Mouse (Mus musculus): ENCODE data around the gene Vps33a. TPM values are rescaled to one million over a fixed set of nuclear protein-coding genes. Genes with fewer than 3 reads are reported as not detected.
"Not testable (repeated sequence)": the region's sequence is repeated elsewhere in the genome, so short reads cannot be mapped to it uniquely, and the experiment has no call there.

Vps33a gene
- polyA plus RNA-seq, 1 experiment = 20.5 TPM

- no peak for TF ChIP-seq CTCF (IDR thresholded peaks at IDR 0.05; ENCODE audit: low read depth, low read length)
- TF ChIP-seq POLR2A (IDR thresholded peaks at IDR 0.05; ENCODE audit: insufficient read depth, low read length) = peak; percentile 82
- peaks cover 7% of the 10 kb centered on the region for H3K36me3 ChIP-seq (ENCODE audit: control insufficient read depth, insufficient read depth, low read length, poor library complexity, severe bottlenecking)
- no peaks in the 10 kb centered on the region for H3K9me3 ChIP-seq (replicated peaks; ENCODE audit: control insufficient read depth, insufficient read depth, low read length, poor library complexity, severe bottlenecking)
- H3K4me3 ChIP-seq (ENCODE audit: low read depth, low read length) = peak within 1 kb of the TSS; percentile 88
- no peak within 1 kb of the TSS for H3K27ac ChIP-seq (ENCODE audit: insufficient read depth, low read length)
- H3K9ac ChIP-seq (ENCODE audit: low read depth, poor library complexity, severe bottlenecking) = peak within 1 kb of the TSS; percentile 87
- no peaks in the 10 kb centered on the region for H3K27me3 ChIP-seq (ENCODE audit: control insufficient read depth, insufficient read depth, low read length, poor library complexity, severe bottlenecking)
- no peaks in the 10 kb centered on the region for H3K4me1 ChIP-seq (ENCODE audit: control insufficient read depth, insufficient read depth, low read length)
Measured at GRCm38 (mm10) chr5:123523692-123524392, 49.0 kb downstream of the Vps33a start, which contains the start of gene Diablo. Diablo (minus strand) TSS chr5:123524176.

GRCm38 (mm10) chr5:123522166-123522565 lies 50.7 kb downstream of the Vps33a start:
- Histone ChIP-seq H3K27me3 (ENCODE audit: control insufficient read depth, insufficient read depth, low read length, poor library complexity, severe bottlenecking) (no peaks in the 10 kb centered on the region), H3K9me3 (replicated peaks; ENCODE audit: control insufficient read depth, insufficient read depth, low read length, poor library complexity, severe bottlenecking) (no peaks in the 10 kb centered on the region), H3K36me3 (ENCODE audit: control insufficient read depth, insufficient read depth, low read length, poor library complexity, severe bottlenecking) (peaks cover 11% of the 10 kb centered on the region), H3K4me3 (ENCODE audit: low read depth, low read length) (no peak overlapping the region), H3K9ac (ENCODE audit: low read depth, poor library complexity, severe bottlenecking) (no peak overlapping the region), H3K27ac (ENCODE audit: insufficient read depth, low read length) (no peak overlapping the region), H3K4me1 (ENCODE audit: control insufficient read depth, insufficient read depth, low read length) (no peaks in the 10 kb centered on the region)
- TF ChIP-seq EP300 (IDR thresholded peaks at IDR 0.05; ENCODE audit: insufficient read depth, low read depth, low read length) (no peak), CTCF (IDR thresholded peaks at IDR 0.05; ENCODE audit: low read depth, low read length) (no peak), POLR2A (IDR thresholded peaks at IDR 0.05; ENCODE audit: insufficient read depth, low read length) (no peak)

- Histone ChIP-seq H3K27ac (ENCODE audit: insufficient read depth, low read length) (no peak overlapping the region), H3K9me3 (replicated peaks; ENCODE audit: control insufficient read depth, insufficient read depth, low read length, poor library complexity, severe bottlenecking) (no peaks in the 10 kb centered on the region), H3K9ac (ENCODE audit: low read depth, poor library complexity, severe bottlenecking) (no peak overlapping the region), H3K4me3 (ENCODE audit: low read depth, low read length) (no peak overlapping the region), H3K27me3 (ENCODE audit: control insufficient read depth, insufficient read depth, low read length, poor library complexity, severe bottlenecking) (no peaks in the 10 kb centered on the region), H3K36me3 (ENCODE audit: control insufficient read depth, insufficient read depth, low read length, poor library complexity, severe bottlenecking) (peaks cover 12% of the 10 kb centered on the region), H3K4me1 (ENCODE audit: control insufficient read depth, insufficient read depth, low read length) (no peaks in the 10 kb centered on the region)
- TF ChIP-seq CTCF (IDR thresholded peaks at IDR 0.05; ENCODE audit: low read depth, low read length) = no peak
- no peak for TF ChIP-seq EP300 (IDR thresholded peaks at IDR 0.05; ENCODE audit: insufficient read depth, low read depth, low read length)
- no peak for TF ChIP-seq POLR2A (IDR thresholded peaks at IDR 0.05; ENCODE audit: insufficient read depth, low read length)
Measured at GRCm38 (mm10) chr5:123521621-123522020, 51.2 kb downstream of the Vps33a start.

GRCm38 (mm10) chr5:123520666-123521065 lies 52.2 kb downstream of the Vps33a start:
- H3K27me3 ChIP-seq (ENCODE audit: control insufficient read depth, insufficient read depth, low read length, poor library complexity, severe bottlenecking) = no peaks in the 10 kb centered on the region
- no peak overlapping the region for H3K27ac ChIP-seq (ENCODE audit: insufficient read depth, low read length)
- no peaks in the 10 kb centered on the region for H3K4me1 ChIP-seq (ENCODE audit: control insufficient read depth, insufficient read depth, low read length)
- no peaks in the 10 kb centered on the region for H3K9me3 ChIP-seq (replicated peaks; ENCODE audit: control insufficient read depth, insufficient read depth, low read length, poor library complexity, severe bottlenecking)
- H3K9ac ChIP-seq (ENCODE audit: low read depth, poor library complexity, severe bottlenecking) = no peak overlapping the region
- H3K4me3 ChIP-seq (ENCODE audit: low read depth, low read length) = no peak overlapping the region
- peaks cover 18% of the 10 kb centered on the region for H3K36me3 ChIP-seq (ENCODE audit: control insufficient read depth, insufficient read depth, low read length, poor library complexity, severe bottlenecking)
- no peak for TF ChIP-seq CTCF (IDR thresholded peaks at IDR 0.05; ENCODE audit: low read depth, low read length)
- no peak for TF ChIP-seq POLR2A (IDR thresholded peaks at IDR 0.05; ENCODE audit: insufficient read depth, low read length)
- TF ChIP-seq EP300 (IDR thresholded peaks at IDR 0.05; ENCODE audit: insufficient read depth, low read depth, low read length) = no peak

- H3K4me3 ChIP-seq (ENCODE audit: low read depth, low read length) = no peak overlapping the region
- H3K27me3 ChIP-seq (ENCODE audit: control insufficient read depth, insufficient read depth, low read length, poor library complexity, severe bottlenecking) = no peaks in the 10 kb centered on the region
- H3K36me3 ChIP-seq (ENCODE audit: control insufficient read depth, insufficient read depth, low read length, poor library complexity, severe bottlenecking) = peaks cover 20% of the 10 kb centered on the region
- H3K27ac ChIP-seq (ENCODE audit: insufficient read depth, low read length) = no peak overlapping the region
- H3K9ac ChIP-seq (ENCODE audit: low read depth, poor library complexity, severe bottlenecking) = no peak overlapping the region
- no peaks in the 10 kb centered on the region for H3K9me3 ChIP-seq (replicated peaks; ENCODE audit: control insufficient read depth, insufficient read depth, low read length, poor library complexity, severe bottlenecking)
- TF ChIP-seq EP300 (IDR thresholded peaks at IDR 0.05; ENCODE audit: insufficient read depth, low read depth, low read length) = no peak
- no peak for TF ChIP-seq CTCF (IDR thresholded peaks at IDR 0.05; ENCODE audit: low read depth, low read length)
- TF ChIP-seq POLR2A (IDR thresholded peaks at IDR 0.05; ENCODE audit: insufficient read depth, low read length) = no peak
- H3K4me1 ChIP-seq (ENCODE audit: control insufficient read depth, insufficient read depth, low read length) = peaks cover 7% of the 10 kb centered on the region
Measured at GRCm38 (mm10) chr5:123514871-123515270, 58.0 kb downstream of the Vps33a start.

GRCm38 (mm10) chr5:123512102-123512501 lies 60.7 kb downstream of the Vps33a start:
- Histone ChIP-seq H3K27ac (ENCODE audit: insufficient read depth, low read length) (no peak overlapping the region), H3K4me1 (ENCODE audit: control insufficient read depth, insufficient read depth, low read length) (peaks cover 7% of the 10 kb centered on the region), H3K9me3 (replicated peaks; ENCODE audit: control insufficient read depth, insufficient read depth, low read length, poor library complexity, severe bottlenecking) (no peaks in the 10 kb centered on the region), H3K4me3 (ENCODE audit: low read depth, low read length) (no peak overlapping the region), H3K36me3 (ENCODE audit: control insufficient read depth, insufficient read depth, low read length, poor library complexity, severe bottlenecking) (peaks cover 9% of the 10 kb centered on the region), H3K9ac (ENCODE audit: low read depth, poor library complexity, severe bottlenecking) (no peak overlapping the region), H3K27me3 (ENCODE audit: control insufficient read depth, insufficient read depth, low read length, poor library complexity, severe bottlenecking) (no peaks in the 10 kb centered on the region)
- TF ChIP-seq POLR2A (IDR thresholded peaks at IDR 0.05; ENCODE audit: insufficient read depth, low read length) (no peak), EP300 (IDR thresholded peaks at IDR 0.05; ENCODE audit: insufficient read depth, low read depth, low read length) (no peak), CTCF (IDR thresholded peaks at IDR 0.05; ENCODE audit: low read depth, low read length) (no peak)

- H3K9ac ChIP-seq (ENCODE audit: low read depth, poor library complexity, severe bottlenecking); H3K4me3 ChIP-seq (ENCODE audit: low read depth, low read length); H3K27ac ChIP-seq (ENCODE audit: insufficient read depth, low read length); H3K36me3 ChIP-seq (ENCODE audit: control insufficient read depth, insufficient read depth, low read length, poor library complexity, severe bottlenecking); H3K27me3 ChIP-seq (ENCODE audit: control insufficient read depth, insufficient read depth, low read length, poor library complexity, severe bottlenecking); H3K9me3 ChIP-seq (replicated peaks; ENCODE audit: control insufficient read depth, insufficient read depth, low read length, poor library complexity, severe bottlenecking); H3K4me1 ChIP-seq (ENCODE audit: control insufficient read depth, insufficient read depth, low read length): not testable (repeated sequence)
Measured at GRCm38 (mm10) chr5:123511426-123511825, 61.4 kb downstream of the Vps33a start.
